Mouse (Mus musculus) bone marrow, adult 2 months (tissue): Measurements from ENCODE around the gene Ptprg.

Source experiments
- CTCF ChIP-seq: fragments of 200-500 bp; IDR thresholded peaks from 2 replicates; pipeline ENCODE4 v1.5.1; 2011; ENCODE audit warnings: low read length, control low read depth; ENCODE audit not compliant: control insufficient read depth, insufficient read depth
- POLR2A ChIP-seq: fragments of 200-500 bp; IDR thresholded peaks from 2 replicates; pipeline ENCODE4 v1.6.1; 2011; ENCODE audit warnings: low read depth, mild to moderate bottlenecking, control low read depth, low read length, borderline replicate concordance; ENCODE audit not compliant: control insufficient read depth

- TF ChIP-seq POLR2A = no peak
- no peak for TF ChIP-seq CTCF
Observed at GRCm38 (mm10) chr14:12114016-12114415, 560.7 kb downstream of the Ptprg start.
